Mouse (Mus musculus): ENCODE measurements at regions not wholly inside any gene's neighbourhood (a gene's known extent, or its start where the extent isn't known, plus 50 kb on each side); places are given as distances from the start of the nearest gene placed in this dataset.

DNA sequence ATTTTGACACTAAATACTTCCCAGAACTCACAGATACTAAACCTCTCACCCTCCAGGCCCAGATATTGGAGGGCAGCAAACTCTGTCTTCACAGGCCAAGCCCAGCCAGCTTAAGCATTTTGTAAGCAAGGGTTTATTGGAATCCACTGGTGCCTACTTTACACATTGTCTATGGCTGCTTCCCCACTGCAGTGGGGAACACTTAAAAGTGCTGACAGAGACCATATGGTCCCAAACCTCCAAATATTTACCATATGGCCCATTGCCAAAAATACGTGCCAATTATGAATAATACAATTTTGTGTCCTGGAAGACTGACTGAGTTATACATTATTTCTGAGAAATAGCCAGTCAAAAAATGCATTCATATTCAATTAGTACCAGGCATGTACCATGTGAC, 136.7 kb upstream of the Rnd3 start:
- TF ChIP-seq CTCF (IDR thresholded peaks at IDR 0.05; ENCODE audit: borderline replicate concordance, control insufficient read depth, extremely low read depth, insufficient read depth, low read length, poor library complexity) = no peak
- no peak for TF ChIP-seq POLR2A (IDR thresholded peaks at IDR 0.05; ENCODE audit: control insufficient read depth, extremely low read depth, insufficient read depth, low read length, poor library complexity)

Measured in thymus, adult 2 months (tissue).